Mouse (Mus musculus): ENCODE measurements at regions not wholly inside any gene's neighbourhood (a gene's known extent, or its start where the extent isn't known, plus 50 kb on each side); places are given as distances from the start of the nearest gene placed in this dataset.
A peak's percentile ranks its signal among the peaks of the same experiment; 100 is the strongest.

DNA sequence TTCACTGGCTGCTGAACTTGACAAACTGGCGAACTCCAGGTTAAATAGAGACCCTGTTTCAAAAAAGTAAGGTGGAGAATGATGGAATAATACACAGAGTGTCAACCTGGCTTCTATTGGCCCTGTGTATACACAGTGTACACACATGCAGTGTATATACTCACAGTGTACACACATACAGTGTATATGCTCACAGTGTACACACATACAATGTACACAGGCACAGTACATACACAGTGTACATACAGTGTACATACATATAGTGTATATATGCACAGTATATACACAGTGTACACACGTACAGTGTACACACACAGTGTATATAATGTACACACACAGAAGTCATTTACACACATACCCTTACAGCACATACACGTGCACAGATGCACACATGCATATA, 52.4 kb upstream of the Aldh1b1 start:
- Histone ChIP-seq H3K4me2 (no peak overlapping the region), H3K4me3 (no peak overlapping the region), H3K27ac (no peak overlapping the region), H3K36me3 (no peaks in the 10 kb centered on the region), H3K9me3 (no peaks in the 10 kb centered on the region), H3K27me3 (no peaks in the 10 kb centered on the region), H3K9ac (no peak overlapping the region), H3K4me1 (peaks cover 8% of the 10 kb centered on the region; the same call in 1 of the 2 replicates)
- 87% methylated on average over 3 of the region's 3 CpGs for WGBS
- no peak for ATAC-seq (ENCODE audit: insufficient number of reproducible peaks, low FRiP score, low TSS enrichment, low read depth)

- Histone ChIP-seq H3K9me3 (no peaks in the 10 kb centered on the region), H3K4me3 (no peak overlapping the region), H3K9ac (no peak overlapping the region), H3K27me3 (no peaks in the 10 kb centered on the region), H3K4me1 (peaks cover 14% of the 10 kb centered on the region; the same call in 1 of the 2 replicates), H3K4me2 (no peak overlapping the region), H3K27ac (no peak overlapping the region), H3K36me3 (no peaks in the 10 kb centered on the region)
- ATAC-seq (ENCODE audit: insufficient number of reproducible peaks, low FRiP score, low TSS enrichment, low read depth): no peak
- WGBS: 63% methylated on average over 9 of the region's 9 CpGs
Observed at GRCm38 (mm10) chr4:45745746-45746145, 53.1 kb upstream of the Aldh1b1 start.

GRCm38 (mm10) chr4:45744849-45745407, 53.9 kb upstream of the Aldh1b1 start:
- WGBS: 90% methylated on average over 4 of the region's 4 CpGs
- Histone ChIP-seq H3K27ac (no peak overlapping the region), H3K27me3 (no peaks in the 10 kb centered on the region), H3K4me2 (no peak overlapping the region), H3K4me1 (peaks cover 15% of the 10 kb centered on the region), H3K36me3 (no peaks in the 10 kb centered on the region), H3K9ac (no peak overlapping the region), H3K4me3 (no peak overlapping the region), H3K9me3 (no peaks in the 10 kb centered on the region)
- no peak for ATAC-seq (ENCODE audit: insufficient number of reproducible peaks, low FRiP score, low TSS enrichment, low read depth)

- Histone ChIP-seq H3K4me1 (peaks cover 29% of the 10 kb centered on the region), H3K4me2 (no peak overlapping the region), H3K36me3 (no peaks in the 10 kb centered on the region), H3K9ac (no peak overlapping the region), H3K4me3 (no peak overlapping the region), H3K27me3 (no peaks in the 10 kb centered on the region), H3K9me3 (no peaks in the 10 kb centered on the region), H3K27ac (peak overlapping the region; percentile 40; the same call in 1 of the 2 replicates)
- WGBS: 66% methylated on average over 12 of the region's 12 CpGs
- ATAC-seq (ENCODE audit: insufficient number of reproducible peaks, low FRiP score, low TSS enrichment, low read depth): no peak
Observed at GRCm38 (mm10) chr4:45740779-45741365, 58.0 kb upstream of the Aldh1b1 start.

DNA sequence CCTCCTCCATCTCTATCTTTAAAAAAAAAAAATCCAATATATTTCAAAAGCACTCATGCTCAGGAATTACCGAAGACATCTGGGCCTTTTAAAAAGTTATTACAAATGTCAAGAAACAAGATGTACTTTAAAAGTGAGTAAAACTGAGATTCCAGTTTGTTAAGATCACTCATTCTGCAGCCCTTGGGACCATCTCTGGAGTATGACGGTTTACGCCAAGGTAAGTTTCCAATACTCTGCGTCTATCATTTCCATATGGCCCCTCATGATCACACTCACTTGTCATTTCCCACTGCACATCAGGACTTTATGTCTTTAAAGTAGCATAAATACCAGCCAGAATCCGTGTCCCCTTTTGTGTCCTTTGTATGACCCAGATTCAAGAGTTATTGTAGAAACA, 58.5 kb upstream of the Aldh1b1 start:
- no peaks in the 10 kb centered on the region for H3K9me3 ChIP-seq
- no peak overlapping the region for H3K9ac ChIP-seq
- peak overlapping the region; percentile 40; the same call in 1 of the 2 replicates for H3K27ac ChIP-seq
- H3K4me2 ChIP-seq: no peak overlapping the region
- no peak for ATAC-seq (ENCODE audit: insufficient number of reproducible peaks, low FRiP score, low TSS enrichment, low read depth)
- WGBS: 46% methylated on average over 5 of the region's 5 CpGs
- H3K4me3 ChIP-seq: no peak overlapping the region
- no peaks in the 10 kb centered on the region for H3K36me3 ChIP-seq
- H3K27me3 ChIP-seq: no peaks in the 10 kb centered on the region
- peaks cover 29% of the 10 kb centered on the region for H3K4me1 ChIP-seq

DNA sequence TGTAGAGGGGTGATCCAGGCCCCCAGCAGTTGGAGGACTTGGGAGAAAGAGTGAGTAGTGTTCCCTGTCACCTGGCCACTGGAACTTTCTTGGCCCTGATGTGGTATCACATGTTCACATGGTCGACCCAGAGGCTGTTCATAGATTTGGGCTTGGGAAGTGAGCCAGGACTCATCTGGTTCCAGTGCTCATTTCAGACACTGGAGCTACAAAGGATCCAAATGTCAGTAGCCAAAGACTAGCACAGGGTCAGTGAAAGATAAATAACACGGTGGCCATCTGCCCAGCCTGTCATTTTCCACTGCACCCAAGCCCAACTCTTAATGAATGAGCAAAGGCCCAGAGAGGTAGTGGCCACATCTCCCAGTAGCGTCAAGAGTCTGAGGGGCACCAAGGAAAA, 59.1 kb upstream of the Aldh1b1 start:
- Histone ChIP-seq H3K27ac (peak overlapping the region; percentile 77), H3K4me3 (no peak overlapping the region), H3K4me2 (no peak overlapping the region), H3K9me3 (no peaks in the 10 kb centered on the region), H3K27me3 (no peaks in the 10 kb centered on the region), H3K36me3 (no peaks in the 10 kb centered on the region), H3K4me1 (peaks cover 29% of the 10 kb centered on the region), H3K9ac (no peak overlapping the region)
- ATAC-seq (ENCODE audit: insufficient number of reproducible peaks, low FRiP score, low TSS enrichment, low read depth): no peak
- 55% methylated on average over 3 of the region's 3 CpGs for WGBS

DNA sequence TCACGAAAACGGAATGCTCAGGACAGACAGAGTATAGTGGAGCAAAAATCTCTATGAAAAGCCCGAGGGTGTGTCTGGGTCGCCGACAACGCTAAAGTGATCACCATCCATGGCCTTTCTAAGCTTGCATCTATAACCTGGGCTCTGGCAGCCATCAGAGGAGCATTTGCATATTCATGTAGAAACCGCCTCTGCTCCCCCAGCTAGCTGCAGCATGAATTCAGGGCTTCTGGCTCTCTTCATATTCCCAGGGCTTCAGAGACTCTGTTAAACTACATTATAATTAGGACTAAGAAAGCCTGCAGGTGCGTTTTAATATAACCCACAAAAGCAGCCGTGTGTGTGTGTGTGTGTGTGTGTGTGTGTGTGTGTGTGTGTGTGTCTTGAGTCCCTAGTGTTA, 59.7 kb upstream of the Aldh1b1 start:
- no peaks in the 10 kb centered on the region for H3K9me3 ChIP-seq
- ATAC-seq (ENCODE audit: insufficient number of reproducible peaks, low FRiP score, low TSS enrichment, low read depth): no peak

GRCm38 (mm10) chr4:45738746-45739145, 60.1 kb upstream of the Aldh1b1 start:
- H3K4me2 ChIP-seq: no peak overlapping the region
- no peaks in the 10 kb centered on the region for H3K36me3 ChIP-seq
- no peaks in the 10 kb centered on the region for H3K27me3 ChIP-seq
- H3K4me3 ChIP-seq: no peak overlapping the region
- no peak overlapping the region for H3K27ac ChIP-seq
- ATAC-seq (ENCODE audit: insufficient number of reproducible peaks, low FRiP score, low TSS enrichment, low read depth): no peak
- WGBS: 63% methylated on average over 11 of the region's 11 CpGs
- peaks cover 29% of the 10 kb centered on the region for H3K4me1 ChIP-seq
- no peaks in the 10 kb centered on the region for H3K9me3 ChIP-seq
- H3K9ac ChIP-seq: no peak overlapping the region

More for the DNA sequence above, 59.7 kb upstream of the Aldh1b1 start:
- Histone ChIP-seq H3K36me3 (no peaks in the 10 kb centered on the region), H3K9ac (no peak overlapping the region), H3K4me3 (no peak overlapping the region), H3K4me1 (peaks cover 29% of the 10 kb centered on the region), H3K27me3 (no peaks in the 10 kb centered on the region), H3K27ac (no peak overlapping the region), H3K4me2 (no peak overlapping the region)
- 50% methylated on average over 9 of the region's 9 CpGs for WGBS

GRCm38 (mm10) chr4:45736215-45736815, 62.5 kb upstream of the Aldh1b1 start:
- 36% methylated on average over 10 of the region's 10 CpGs for WGBS
- no peak overlapping the region for H3K9ac ChIP-seq

GRCm38 (mm10) chr4:45734011-45734410, 64.8 kb upstream of the Aldh1b1 start:
- no peaks in the 10 kb centered on the region for H3K36me3 ChIP-seq
- no peak overlapping the region for H3K4me2 ChIP-seq
- no peaks in the 10 kb centered on the region for H3K27me3 ChIP-seq
- peaks cover 31% of the 10 kb centered on the region for H3K4me1 ChIP-seq
- H3K9ac ChIP-seq: no peak overlapping the region
- no peaks in the 10 kb centered on the region for H3K9me3 ChIP-seq
- 66% methylated on average over 6 of the region's 6 CpGs for WGBS
- no peak overlapping the region for H3K27ac ChIP-seq
- ATAC-seq (ENCODE audit: insufficient number of reproducible peaks, low FRiP score, low TSS enrichment, low read depth): no peak
- no peak overlapping the region for H3K4me3 ChIP-seq

More at GRCm38 (mm10) chr4:45736215-45736815, 62.5 kb upstream of the Aldh1b1 start:
- Histone ChIP-seq H3K27ac (peak overlapping the region; percentile 47; the same call in 1 of the 2 replicates), H3K4me3 (no peak overlapping the region), H3K36me3 (no peaks in the 10 kb centered on the region), H3K4me1 (peaks cover 26% of the 10 kb centered on the region), H3K9me3 (no peaks in the 10 kb centered on the region), H3K27me3 (no peaks in the 10 kb centered on the region), H3K4me2 (no peak overlapping the region)
- ATAC-seq (ENCODE audit: insufficient number of reproducible peaks, low FRiP score, low TSS enrichment, low read depth): no peak; the same call in 1 of the 2 replicates

- Histone ChIP-seq H3K9me3 (no peaks in the 10 kb centered on the region), H3K4me2 (no peak overlapping the region), H3K36me3 (no peaks in the 10 kb centered on the region), H3K27ac (peak overlapping the region; percentile 80), H3K4me3 (no peak overlapping the region), H3K4me1 (peaks cover 29% of the 10 kb centered on the region), H3K9ac (no peak overlapping the region), H3K27me3 (0 out of 2 replicates have a peak, but pooled peaks cover 3% of the 10 kb centered on the region)
- ATAC-seq (ENCODE audit: insufficient number of reproducible peaks, low FRiP score, low TSS enrichment, low read depth): peak; percentile 66; the same call in 1 of the 2 replicates
- WGBS: 19% methylated on average over 14 of the region's 14 CpGs
Observed at GRCm38 (mm10) chr4:45730862-45731831, 67.7 kb upstream of the Aldh1b1 start.
